Mouse (Mus musculus) neural tube, embryonic 10.5 days (tissue): ENCODE data around the gene Kcnip1.

Experiments used
- DNase-seq: peaks from one replicate; pipeline ENCODE4 v3.0.0-alpha.2; 2017; ENCODE audit warnings: low spot score; ENCODE audit errors: extremely low spot score

Kcnip1 gene

DNA sequence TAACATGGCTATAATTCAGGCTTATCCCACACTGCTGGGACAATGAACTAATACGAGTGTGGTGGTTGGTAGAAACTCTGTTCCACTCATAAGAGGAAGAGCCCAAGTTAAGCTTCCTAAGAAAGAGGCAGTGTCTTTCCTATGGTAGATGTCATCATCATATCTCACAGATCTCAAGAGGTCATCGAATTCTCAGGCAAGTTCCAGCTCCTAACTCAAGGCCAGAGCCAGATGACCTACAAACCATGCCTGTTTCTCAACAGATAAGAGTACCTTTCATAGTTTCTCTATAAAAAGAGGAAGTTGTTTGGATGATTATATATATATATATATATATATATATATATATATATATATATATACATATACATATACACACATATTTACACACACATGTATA lies 6.4 kb downstream of the Kcnip1 start:
- no peak for DNase-seq

DNA sequence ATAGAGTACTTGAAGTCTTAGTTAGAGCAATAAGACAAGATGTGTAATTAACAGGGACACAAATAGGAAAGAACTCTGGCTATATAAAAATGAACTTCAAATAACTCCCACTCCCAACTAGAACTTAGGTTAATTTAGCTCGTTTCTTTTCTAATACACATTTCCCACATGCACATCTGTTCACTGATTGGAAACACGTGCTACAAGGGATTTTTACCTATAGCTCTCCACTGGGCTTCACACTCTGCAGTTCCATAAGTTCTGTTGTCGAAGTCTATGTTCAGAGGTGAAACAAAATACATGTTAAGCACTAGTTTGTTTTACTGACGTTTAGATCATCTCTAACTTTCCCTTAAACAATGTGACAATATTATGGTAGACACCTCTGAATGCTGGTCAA lies 12.8 kb downstream of the Kcnip1 start:
- no peak for DNase-seq

DNA sequence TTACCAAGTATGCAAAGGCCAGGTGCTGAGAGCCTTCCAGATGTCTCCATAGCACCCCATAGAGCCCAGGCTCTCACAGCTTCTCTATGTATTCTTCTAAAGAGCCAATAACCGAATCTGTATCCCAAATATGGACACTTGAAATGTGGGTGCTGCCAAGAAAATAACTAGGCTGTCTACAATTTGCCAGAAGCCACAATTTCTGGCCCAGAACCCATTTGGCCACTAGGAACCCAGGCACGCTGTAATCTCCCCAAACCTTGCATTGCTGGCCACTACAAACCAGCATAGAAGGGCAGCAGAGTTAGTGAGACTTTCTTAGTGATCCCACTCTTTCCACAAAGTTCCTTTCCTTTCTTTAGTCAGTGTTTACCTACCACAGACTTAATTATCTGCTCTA lies 17.8 kb downstream of the Kcnip1 start:
- DNase-seq, result no peak

DNA sequence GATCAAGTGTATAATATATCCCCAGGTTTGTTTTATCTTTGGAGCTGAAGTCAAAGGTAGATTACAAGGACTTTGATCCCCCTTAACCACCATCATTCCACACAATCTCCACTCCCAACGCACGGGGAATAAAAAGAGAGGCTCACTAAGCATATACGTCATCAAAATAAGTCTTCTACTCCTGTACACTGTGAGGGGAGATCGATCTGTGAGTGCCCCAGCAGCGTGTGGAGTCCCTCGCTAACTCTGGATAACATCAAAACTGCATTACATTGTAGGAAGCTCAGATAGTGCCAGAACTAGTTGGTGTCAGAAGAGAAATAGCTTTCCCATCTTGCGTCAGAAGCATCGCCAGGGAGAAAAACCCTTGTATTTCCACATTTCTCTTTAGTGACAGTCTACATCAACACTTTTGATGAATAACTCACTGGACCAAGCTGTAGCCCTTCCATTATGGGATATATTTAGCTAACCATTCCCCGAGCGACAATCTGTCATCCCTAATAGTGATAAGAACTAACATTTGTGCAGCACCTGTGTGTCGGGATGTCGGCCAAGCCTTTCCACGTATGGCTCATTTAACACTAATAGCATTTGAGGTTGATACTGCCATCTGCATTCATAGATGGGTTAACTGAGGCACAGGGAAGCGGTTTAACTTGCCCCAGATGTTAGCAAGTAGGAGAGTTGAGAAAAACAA lies 18.5 kb downstream of the Kcnip1 start:
- no peak for DNase-seq

DNA sequence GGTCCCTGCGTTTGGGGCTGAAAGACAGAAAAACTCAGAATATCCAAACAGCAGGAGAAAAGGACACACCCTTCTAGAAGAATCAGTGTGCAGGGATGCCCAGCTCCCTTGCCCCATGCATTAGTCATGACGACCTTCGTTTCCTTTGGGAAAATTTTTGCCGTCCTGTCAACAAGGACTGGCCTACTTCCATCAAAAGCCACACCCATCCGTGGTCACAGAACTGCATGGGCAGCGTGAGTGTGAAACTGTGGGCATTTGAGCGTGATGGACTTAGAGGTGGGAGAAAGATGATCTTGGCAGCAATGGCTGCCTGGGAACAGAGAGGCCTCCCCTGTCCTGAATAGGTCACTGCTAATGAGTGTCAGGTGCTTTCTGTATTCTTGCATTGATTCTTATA lies 20.8 kb downstream of the Kcnip1 start:
- DNase-seq, result no peak

DNA sequence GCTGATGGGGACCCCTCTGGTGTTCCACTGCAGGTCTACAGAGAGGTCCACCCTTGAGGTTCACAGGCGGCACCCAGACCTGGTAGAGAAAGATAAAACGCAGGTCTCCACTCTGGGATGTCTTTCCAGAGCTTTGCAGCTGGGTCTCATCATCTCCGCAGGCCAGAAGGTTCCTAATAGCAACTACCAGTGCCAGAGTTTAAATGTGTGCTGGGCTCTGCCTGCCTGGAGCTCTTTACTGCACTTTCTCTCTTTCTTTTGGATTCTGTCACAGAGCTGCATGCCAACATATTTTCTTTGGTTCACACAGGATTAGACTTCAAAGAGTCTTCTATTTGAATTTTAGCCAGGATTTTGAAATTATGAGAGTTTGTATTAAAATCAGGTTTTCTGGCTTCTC lies 23.8 kb downstream of the Kcnip1 start:
- DNase-seq, result no peak

DNA sequence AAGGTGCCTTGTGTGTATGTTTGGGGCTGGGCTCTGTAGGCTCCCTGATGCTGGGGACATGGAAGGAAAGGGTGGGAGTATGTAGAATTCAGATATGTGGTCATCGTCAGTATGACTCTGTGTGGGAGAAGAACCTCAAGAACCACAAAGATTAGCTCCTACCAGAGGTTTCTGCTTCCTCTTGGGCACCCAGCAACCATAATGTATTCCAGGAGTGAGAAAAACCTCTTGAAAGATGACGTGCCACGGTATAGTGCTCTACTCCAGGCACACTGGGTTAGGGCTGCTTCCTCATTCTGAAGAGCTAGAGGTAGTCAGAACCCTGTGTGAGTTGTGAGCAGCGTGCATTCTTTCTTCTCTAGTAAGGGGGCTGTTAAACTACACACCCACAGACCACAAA lies 25.2 kb downstream of the Kcnip1 start:
- no peak for DNase-seq

DNA sequence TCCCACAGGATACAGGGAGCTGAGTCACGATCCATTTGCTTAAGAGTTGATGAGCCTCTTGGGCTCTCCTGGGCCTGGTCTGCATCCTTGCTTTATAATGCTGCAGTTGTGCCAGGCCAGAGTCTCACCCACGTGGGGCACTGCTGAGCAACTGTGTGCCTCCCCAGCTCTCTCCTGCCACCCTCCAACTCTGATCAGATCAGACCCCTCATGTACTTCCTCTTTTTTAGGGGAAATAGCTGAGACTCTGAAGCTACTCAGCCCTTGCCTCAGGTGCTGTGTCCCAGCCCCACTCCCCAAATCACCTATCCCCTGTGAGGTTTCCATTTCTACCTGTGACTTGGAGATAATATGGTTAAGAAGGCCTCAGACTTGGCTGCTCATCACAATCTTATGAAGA lies 27.6 kb downstream of the Kcnip1 start:
- no peak for DNase-seq

DNA sequence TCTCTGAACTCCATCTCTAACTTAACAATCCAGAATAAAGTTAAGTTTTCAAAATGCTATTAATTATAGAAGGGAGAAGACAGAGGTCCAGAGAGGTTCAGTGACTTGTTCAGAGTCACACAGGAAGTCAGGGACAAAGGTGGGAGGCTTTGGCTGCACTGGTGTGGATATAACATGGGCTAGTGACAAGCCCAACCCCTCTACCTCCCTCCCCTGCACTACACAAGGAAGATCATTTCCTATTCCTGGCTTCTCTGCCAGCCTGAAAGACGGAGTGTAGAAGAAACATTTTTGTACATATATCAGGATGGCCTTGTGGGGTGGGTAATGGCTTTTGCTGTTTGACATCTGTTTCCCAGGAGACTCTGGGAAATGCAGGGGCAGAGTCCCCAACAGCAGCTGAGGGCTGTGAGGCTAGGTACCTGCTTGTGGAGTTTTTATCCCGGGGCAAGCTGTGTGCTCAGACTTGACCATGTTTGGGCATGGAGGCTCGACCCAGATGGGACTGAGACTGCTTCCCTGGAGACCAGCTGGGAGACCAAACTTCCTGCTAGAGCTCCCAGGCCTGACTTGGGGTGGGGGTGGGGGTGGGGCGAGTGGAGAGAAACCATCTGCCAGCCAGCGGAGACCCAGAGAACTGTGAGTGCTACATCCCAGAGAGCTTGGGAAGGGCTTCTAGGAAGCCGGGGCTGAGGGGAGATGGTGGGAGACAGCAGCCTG lies 30.1 kb downstream of the Kcnip1 start, which contains the start of gene Kcnmb1:
TSS of gene Kcnmb1 (plus strand) at position 326 of the 720 bp plus-strand sequence.
- DNase-seq, result peak; percentile 24

DNA sequence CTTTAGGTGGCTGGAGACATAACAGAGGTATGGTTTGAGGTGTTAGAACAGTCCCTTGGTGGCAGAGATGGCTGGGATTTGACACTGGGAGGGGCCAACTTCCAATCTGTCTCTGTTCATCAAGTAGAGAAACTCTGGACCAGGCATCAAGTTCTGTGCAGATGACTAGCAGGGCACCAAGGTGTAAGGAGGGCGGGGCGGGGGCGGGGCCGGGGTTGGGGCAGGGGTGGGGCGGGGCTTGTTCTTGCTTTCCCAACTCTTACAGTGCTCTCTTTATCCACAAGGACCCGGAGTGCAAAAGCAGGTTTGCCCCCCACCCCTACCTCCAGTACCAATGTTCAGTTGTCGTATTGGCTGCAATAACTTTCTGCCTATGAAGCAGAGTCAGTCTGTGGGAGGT lies 30.8 kb downstream of the Kcnip1 start:
- no peak for DNase-seq

DNA sequence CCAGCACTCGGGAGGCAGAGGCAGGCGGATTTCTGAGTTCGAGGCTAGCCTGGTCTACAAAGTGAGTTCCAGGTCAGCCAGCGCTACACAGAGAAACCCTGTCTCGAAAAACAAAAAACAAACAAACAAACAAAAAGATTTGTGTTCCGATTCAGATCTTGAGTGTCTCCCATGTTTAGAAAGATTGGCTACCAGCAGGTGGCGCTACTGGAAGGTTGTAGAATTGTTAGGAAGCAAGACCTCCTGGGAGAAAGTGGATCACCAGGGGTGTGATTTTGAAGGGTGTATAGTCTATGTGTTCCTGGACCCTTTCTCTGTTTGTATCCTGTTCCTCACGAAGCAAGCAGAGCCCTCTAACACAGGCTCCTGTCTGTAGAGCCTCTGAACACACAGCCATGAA lies 34.2 kb downstream of the Kcnip1 start:
- peak; percentile 33 for DNase-seq

DNA sequence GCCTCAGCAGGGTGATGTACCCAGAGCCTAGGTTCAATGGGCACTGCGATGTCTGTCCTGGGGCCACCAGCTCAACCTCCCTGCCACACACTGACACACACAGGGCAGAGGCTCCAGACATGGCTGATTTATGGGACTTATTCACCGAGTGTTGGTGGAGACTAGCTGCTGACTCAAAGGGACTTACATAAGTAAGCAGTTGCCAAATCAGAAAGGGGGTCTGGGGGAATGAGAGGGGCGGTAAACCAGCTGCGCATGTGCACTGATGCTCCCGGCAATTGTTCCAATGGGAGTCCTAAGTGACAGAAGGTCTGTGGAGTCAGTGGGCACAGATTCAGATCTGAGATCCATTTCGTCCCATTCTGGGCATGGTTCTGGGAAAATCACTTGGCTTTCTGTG lies 35.4 kb downstream of the Kcnip1 start:
- DNase-seq, result no peak

DNA sequence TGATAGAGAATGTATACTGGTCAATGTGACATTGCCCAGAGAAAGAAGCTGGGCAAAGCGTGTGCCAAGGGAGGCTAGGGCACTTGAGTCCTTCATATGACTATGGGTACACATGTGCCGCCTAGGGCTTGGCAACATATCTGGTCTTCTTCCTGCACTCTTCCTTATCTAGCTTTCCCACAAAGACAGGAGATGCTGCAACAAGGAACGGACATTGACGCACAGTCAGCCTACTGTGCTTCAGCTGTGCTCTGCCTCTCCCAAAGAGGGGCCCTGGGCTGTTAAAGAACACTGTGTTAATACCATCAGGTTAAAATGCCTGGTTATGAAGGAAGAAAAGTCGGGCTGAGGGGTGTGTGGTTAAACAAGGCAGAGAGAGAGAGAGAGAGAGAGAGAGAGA lies 36.3 kb downstream of the Kcnip1 start:
- no peak for DNase-seq

DNA sequence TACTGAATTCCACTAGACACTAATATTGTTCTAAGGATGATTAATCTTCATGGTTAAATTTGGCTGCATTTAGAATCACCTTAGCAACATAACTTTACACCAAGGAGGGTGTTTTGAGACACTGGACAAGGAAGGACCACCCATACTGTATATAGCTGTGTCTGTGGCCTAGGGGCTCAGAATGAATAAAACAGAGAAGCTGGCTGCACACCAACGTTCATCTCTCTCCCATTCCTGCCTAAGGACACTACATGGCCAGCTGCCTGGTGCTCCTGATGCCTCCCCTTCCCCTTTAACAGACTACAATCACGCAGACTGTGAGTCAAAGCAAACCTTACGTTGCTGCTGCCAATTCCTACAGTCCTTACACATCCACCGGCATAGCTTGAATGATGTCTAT lies 37.0 kb downstream of the Kcnip1 start:
- no peak for DNase-seq

DNA sequence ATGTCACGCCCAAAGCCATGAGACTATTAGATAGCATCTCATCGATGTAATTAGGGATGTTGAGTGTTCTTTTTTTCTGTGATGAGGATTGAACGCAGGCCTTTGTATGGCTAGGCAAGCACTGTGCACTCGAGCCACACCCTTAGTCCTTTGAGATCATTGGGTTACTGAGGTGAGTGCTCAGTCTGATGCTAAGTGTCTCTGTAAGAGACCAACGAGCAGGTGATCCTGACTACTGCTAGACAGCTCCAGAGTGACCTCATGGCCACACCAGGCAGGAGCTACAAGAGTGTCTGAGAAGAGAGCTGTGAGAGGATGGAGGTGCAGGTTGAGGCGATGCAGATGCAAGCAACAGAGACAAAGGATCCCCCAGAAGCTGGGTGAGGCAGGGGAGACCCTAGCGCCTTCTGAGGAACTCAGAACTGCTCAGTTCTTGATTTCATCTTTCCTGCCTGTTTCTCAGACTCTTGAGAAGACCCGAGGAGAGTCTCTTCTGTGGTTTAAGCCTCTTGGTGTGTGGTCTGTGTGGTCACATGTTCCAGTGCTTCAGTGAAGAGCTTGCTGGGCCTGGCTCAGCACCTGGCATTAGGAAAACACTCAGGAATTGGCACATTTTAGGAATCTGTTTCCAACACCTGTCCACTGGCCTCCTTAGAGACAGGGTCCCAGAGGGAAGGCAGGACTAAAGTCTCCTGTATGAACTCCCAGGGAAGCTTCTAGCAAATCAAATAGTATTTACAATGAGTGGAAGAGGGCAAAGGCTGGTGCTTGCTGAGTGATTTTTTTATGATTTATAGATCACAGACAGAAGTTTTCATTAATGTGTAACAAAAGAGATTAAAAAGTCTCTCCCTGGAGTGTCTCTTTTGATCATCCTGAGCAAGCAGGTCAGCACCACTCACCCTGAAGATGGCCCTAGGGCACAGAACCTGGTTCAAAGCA lies 41.0 kb downstream of the Kcnip1 start:
- DNase-seq, result no peak

DNA sequence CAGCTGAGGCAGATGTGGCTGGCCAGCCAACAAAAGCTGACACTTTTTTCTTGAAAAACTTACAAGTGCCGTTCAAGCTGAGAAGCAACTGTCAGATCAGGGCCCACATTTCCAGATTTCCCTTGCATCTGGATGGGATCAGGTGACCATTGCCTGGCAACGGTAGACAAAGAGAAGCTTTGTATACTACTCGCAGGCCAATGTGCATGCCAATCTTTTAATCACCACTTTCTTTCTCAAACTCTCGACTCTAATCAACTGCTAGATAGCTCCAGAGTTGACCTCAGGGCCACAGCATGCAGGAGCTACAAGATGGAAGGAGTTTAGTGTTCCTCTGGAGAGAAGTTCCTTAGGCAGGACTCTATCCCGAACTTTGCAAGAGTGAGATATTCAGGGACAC lies 41.8 kb downstream of the Kcnip1 start:
- DNase-seq, result no peak

DNA sequence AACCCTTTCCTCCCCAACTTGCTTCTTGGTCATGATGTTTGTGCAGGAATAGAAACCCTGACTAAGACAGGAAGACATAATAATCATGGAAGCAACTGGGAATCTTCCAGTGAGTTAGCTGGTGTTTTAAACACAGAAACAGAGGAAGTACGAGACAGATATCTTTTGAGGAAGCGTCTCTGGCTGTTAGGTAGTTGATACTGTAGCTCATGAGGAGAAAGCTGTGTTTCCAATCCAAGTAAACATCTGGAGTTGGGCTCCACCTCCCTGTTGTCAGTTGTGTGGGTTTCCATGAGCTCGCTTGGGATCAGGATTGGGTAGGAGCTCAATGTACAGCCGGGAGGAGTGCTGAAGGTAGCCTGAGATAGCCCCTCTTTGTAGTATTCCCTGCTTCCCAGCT lies 46.5 kb downstream of the Kcnip1 start:
- no peak for DNase-seq

DNA sequence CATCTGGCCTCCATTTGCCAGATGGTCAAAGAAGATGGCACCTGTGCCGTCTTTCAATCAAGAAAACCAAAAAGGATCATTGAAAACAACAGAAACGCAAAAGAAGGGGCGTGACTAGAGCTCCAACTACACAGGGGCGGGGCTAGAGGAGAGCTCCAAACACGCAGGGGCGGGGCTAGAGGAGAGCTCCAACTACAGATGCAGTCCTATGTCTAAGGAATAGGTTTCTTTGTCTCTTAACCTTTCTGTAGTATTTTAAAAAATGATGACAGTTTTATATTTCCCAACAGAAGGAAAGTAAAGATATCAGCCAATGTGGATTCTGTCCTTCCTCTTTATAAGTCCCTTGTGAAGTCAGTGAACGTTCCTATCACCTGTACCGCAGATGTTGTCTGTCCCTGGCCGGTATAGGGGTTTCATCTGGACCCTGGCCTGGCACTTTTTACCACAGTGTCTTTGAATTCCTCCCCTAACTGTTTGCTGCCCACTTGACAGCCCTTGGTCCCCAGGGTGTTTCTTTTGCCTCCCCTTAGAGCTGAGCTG lies 48.1 kb downstream of the Kcnip1 start:
- no peak for DNase-seq

DNA sequence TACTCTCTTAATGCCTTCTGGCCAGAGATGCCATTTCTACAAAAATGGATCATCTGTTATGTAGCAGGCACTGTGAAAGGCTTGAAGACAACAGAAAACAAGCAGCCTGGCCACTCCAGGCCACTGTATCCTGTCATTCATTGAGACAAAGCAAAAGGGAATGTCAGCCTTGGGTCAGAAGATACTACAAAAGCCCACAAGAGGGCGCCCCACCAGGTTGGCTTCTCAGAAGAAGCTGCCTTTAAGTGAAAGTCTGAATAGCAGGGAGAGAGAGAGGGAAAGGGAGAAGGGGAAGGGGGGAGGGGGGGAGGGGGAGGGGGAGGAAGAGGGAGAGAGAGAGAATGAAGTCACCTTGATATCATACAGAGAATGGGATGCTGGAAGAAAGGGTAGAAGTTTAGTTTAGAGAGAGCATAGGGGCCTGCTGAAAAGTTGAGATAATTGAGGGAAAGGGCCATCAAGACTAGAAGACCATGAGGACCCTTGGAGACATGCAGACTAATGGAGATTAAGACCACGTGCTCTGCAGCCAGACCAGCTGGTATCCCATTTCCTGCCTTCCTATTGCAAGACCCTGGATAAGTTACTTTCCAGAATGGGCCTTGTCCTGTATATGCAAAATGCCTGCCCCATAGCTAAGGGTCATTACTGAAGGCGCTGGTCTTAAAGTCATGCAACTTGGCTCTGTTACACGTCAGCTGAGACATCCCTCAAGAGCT lies 48.7 kb downstream of the Kcnip1 start:
- DNase-seq, result no peak

DNA sequence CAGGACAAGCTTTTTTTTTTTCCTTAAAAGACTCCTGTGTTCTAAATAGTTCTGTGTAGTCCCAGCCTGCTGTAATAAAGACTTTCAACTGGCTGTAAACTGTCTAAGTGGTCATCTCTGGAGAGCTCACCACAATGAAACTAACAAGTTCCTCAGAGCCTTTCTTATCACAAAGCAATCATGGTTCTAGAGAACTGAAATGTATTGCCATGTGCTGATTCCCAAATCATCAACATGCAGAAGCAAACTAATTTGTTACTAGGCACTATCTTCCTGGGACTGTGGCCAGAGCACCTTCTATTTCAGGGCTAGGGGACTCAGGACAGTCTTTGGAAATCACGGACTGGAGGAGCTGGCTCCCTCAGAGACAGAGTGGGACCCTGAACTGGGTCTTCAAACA lies 49.4 kb downstream of the Kcnip1 start:
- DNase-seq, result no peak

DNA sequence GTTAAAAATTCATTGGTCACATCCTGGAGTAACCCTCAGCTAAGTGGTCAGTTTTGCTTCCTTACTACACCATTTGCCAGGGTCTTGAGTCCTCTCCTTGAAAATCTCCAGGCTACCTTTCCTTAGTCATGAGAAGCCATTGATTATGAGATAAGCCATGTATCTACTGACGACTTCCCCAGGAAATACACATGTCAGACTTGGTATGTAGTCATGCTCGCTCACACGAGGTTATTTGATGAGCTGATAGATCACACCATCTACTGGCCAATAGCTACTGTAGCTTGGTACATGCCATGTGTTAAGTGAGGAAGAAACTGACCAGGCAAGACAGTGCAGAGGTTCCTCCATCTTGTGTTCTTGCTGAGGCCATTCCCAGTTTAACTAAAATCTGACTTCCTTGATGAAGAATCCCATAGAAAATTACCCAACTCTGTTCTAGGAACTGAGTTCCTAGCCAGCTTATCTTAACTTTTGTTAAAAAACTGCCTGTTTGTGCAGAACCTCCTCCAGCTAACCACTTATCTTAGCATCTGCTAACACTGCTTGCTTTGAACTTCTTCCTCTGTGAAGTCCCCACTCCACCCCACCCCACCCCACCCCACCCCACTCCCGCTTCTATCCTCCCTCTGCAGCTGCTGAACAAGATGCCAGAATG lies 53.4 kb downstream of the Kcnip1 start:
- no peak for DNase-seq
